Mouse (Mus musculus): ENCODE measurements around the gene Smad3. TPM values are rescaled to one million over a fixed set of nuclear protein-coding genes. Genes with fewer than 3 reads are reported as not detected.
A peak's percentile ranks its signal among the peaks of the same experiment; 100 is the strongest.

Smad3 gene
- total and polyA plus RNA-seq, 3 experiments = 12.4 to 18.4 (median 13.0) TPM

DNA sequence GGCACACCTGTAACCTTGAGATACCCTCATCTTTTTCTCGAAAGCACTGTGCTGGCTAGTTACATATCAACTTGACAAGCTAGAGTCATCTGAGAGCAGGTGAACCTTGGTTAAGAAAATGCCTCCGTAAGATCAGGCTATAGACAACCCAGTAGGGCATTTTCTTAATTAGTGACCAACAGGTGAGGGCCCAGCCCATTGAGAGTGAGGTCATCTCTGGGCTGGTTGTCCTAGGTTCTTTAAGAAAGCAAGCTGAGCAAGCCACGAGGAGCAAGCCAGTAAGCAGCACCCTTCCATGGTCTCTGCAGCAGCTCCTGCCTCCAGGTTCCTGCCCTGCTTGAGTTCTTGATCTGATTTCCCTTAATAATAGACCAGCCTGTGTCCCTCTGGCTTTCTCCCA, 97.1 kb downstream of the Smad3 start:
- no peak for DNase-seq
- TF ChIP-seq CTCF (IDR thresholded peaks at IDR 0.05) = no peak
- TF ChIP-seq EP300 (IDR thresholded peaks at IDR 0.05; ENCODE audit: insufficient read depth, low read depth, low read length) = no peak
- no peak for TF ChIP-seq POLR2A (IDR thresholded peaks at IDR 0.05; ENCODE audit: insufficient read depth, low read depth, low read length)
- intact Hi-C loops (cut with DNase I) = no loop called here
- Histone ChIP-seq H3K27me3 (ENCODE audit: control insufficient read depth, insufficient read depth, low read length) (no peaks in the 10 kb centered on the region), H3K4me1 (ENCODE audit: control insufficient read depth, insufficient read depth, low read length) (peaks cover 18% of the 10 kb centered on the region), H3K27ac (no peak overlapping the region), H3K9ac (ENCODE audit: low read depth, low read length) (no peak overlapping the region), H3K79me2 (replicated peaks; ENCODE audit: control insufficient read depth, insufficient read depth, low read length) (no peaks in the 10 kb centered on the region), H3K4me3 (no peak overlapping the region), H3K36me3 (ENCODE audit: control insufficient read depth, insufficient read depth, low read length) (no peaks in the 10 kb centered on the region)
- 91% methylated on average over 3 of the region's 3 CpGs for WGBS

DNA sequence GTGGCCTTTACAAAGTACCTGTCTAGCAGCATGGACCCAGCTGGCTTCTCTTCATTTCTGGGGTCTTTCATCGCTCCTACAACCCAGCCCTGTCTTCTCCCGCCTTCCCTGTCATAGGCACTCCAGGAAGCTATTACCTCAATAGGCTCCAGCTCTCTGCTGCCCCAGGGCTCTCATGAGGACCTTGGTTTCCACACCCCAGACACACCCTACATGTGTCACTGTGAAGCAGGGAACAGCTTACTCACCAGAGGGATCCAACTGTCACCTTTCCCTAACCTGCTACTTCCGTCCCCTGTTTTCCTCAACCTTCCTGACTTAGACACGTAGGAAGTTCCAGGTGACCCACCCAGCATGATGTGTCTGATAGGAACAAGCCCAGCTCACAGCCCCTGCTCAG, 97.7 kb downstream of the Smad3 start:
- intact Hi-C loops (cut with DNase I) = no loop called here
- Histone ChIP-seq H3K36me3 (ENCODE audit: control insufficient read depth, insufficient read depth, low read length) (no peaks in the 10 kb centered on the region), H3K79me2 (replicated peaks; ENCODE audit: control insufficient read depth, insufficient read depth, low read length) (no peaks in the 10 kb centered on the region), H3K9ac (ENCODE audit: low read depth, low read length) (no peak overlapping the region), H3K27me3 (ENCODE audit: control insufficient read depth, insufficient read depth, low read length) (no peaks in the 10 kb centered on the region), H3K4me1 (ENCODE audit: control insufficient read depth, insufficient read depth, low read length) (peaks cover 16% of the 10 kb centered on the region), H3K27ac (no peak overlapping the region), H3K4me3 (no peak overlapping the region)
- no peak for DNase-seq
- WGBS = 96% methylated on average over 4 of the region's 4 CpGs
- TF ChIP-seq EP300 (IDR thresholded peaks at IDR 0.05; ENCODE audit: insufficient read depth, low read depth, low read length) (no peak), POLR2A (IDR thresholded peaks at IDR 0.05; ENCODE audit: insufficient read depth, low read depth, low read length) (no peak), CTCF (IDR thresholded peaks at IDR 0.05) (no peak)

GRCm38 (mm10) chr9:63658970-63659371, 98.8 kb downstream of the Smad3 start:
- Histone ChIP-seq H3K4me1 (ENCODE audit: control insufficient read depth, insufficient read depth, low read length) (peaks cover 14% of the 10 kb centered on the region), H3K27me3 (ENCODE audit: control insufficient read depth, insufficient read depth, low read length) (no peaks in the 10 kb centered on the region), H3K79me2 (replicated peaks; ENCODE audit: control insufficient read depth, insufficient read depth, low read length) (no peaks in the 10 kb centered on the region), H3K27ac (no peak overlapping the region), H3K4me3 (no peak overlapping the region), H3K9ac (ENCODE audit: low read depth, low read length) (no peak overlapping the region), H3K36me3 (ENCODE audit: control insufficient read depth, insufficient read depth, low read length) (no peaks in the 10 kb centered on the region)
- intact Hi-C loops (cut with DNase I) = no loop called here
- 73% methylated on average over 5 of the region's 5 CpGs for WGBS
- peak in 1 of 2 experiments; percentile 57 for DNase-seq
- no peak for TF ChIP-seq CTCF (IDR thresholded peaks at IDR 0.05)
- TF ChIP-seq POLR2A (IDR thresholded peaks at IDR 0.05; ENCODE audit: insufficient read depth, low read depth, low read length) = no peak
- no peak for TF ChIP-seq EP300 (IDR thresholded peaks at IDR 0.05; ENCODE audit: insufficient read depth, low read depth, low read length)

- WGBS = 82% methylated on average over 9 of the region's 9 CpGs
- TF ChIP-seq CTCF (IDR thresholded peaks at IDR 0.05) (no peak), POLR2A (IDR thresholded peaks at IDR 0.05; ENCODE audit: insufficient read depth, low read depth, low read length) (no peak), EP300 (IDR thresholded peaks at IDR 0.05; ENCODE audit: insufficient read depth, low read depth, low read length) (no peak)
- Histone ChIP-seq H3K27me3 (ENCODE audit: control insufficient read depth, insufficient read depth, low read length) (no peaks in the 10 kb centered on the region), H3K27ac (no peak overlapping the region), H3K4me1 (ENCODE audit: control insufficient read depth, insufficient read depth, low read length) (peaks cover 14% of the 10 kb centered on the region), H3K36me3 (ENCODE audit: control insufficient read depth, insufficient read depth, low read length) (no peaks in the 10 kb centered on the region), H3K4me3 (no peak overlapping the region), H3K79me2 (replicated peaks; ENCODE audit: control insufficient read depth, insufficient read depth, low read length) (no peaks in the 10 kb centered on the region), H3K9ac (ENCODE audit: low read depth, low read length) (no peak overlapping the region)
- no peak for DNase-seq
- intact Hi-C loops (cut with DNase I) = no loop called here
These were observed 99.4 kb downstream of the Smad3 start for GRCm38 (mm10) chr9:63658436-63658835.

DNA sequence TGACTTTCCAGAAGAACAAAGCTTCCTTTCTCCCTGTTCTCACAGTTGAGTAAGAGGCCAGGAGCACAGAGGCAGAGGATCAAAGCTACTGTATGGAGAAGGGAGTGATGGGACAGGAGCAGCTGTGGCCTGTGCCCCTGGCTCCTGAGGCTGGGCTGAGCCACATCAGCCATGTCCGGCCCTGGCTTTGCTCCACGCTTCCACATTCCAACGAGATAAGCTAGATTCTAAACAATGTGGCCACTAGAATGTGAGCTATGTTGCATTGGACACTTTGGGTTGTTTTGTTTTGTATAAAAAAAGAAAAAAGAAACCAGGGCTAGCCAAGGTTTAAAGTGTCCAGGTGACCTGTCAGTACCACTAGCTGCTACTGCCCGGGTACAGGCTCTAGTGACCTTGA, 100.6 kb downstream of the Smad3 start:
- Histone ChIP-seq H3K36me3 (ENCODE audit: control insufficient read depth, insufficient read depth, low read length) (no peaks in the 10 kb centered on the region), H3K4me3 (no peak overlapping the region), H3K27me3 (ENCODE audit: control insufficient read depth, insufficient read depth, low read length) (no peaks in the 10 kb centered on the region), H3K79me2 (replicated peaks; ENCODE audit: control insufficient read depth, insufficient read depth, low read length) (no peaks in the 10 kb centered on the region), H3K27ac (peak overlapping the region; percentile 17; the same call in 1 of the 2 replicates), H3K4me1 (ENCODE audit: control insufficient read depth, insufficient read depth, low read length) (peaks cover 15% of the 10 kb centered on the region), H3K9ac (ENCODE audit: low read depth, low read length) (no peak overlapping the region)
- no peak for TF ChIP-seq EP300 (IDR thresholded peaks at IDR 0.05; ENCODE audit: insufficient read depth, low read depth, low read length)
- TF ChIP-seq CTCF (IDR thresholded peaks at IDR 0.05) = no peak
- TF ChIP-seq POLR2A (IDR thresholded peaks at IDR 0.05; ENCODE audit: insufficient read depth, low read depth, low read length) = no peak
- intact Hi-C loops (cut with DNase I) = no loop called here
- 18% methylated on average over 4 of the region's 4 CpGs for WGBS
- peak; percentile 39 to 53 for DNase-seq

GRCm38 (mm10) chr9:63655092-63655491, 102.7 kb downstream of the Smad3 start:
- TF ChIP-seq CTCF (IDR thresholded peaks at IDR 0.05) = no peak
- TF ChIP-seq POLR2A (IDR thresholded peaks at IDR 0.05; ENCODE audit: insufficient read depth, low read depth, low read length) = no peak
- no peak for TF ChIP-seq EP300 (IDR thresholded peaks at IDR 0.05; ENCODE audit: insufficient read depth, low read depth, low read length)
- H3K79me2 ChIP-seq (replicated peaks; ENCODE audit: control insufficient read depth, insufficient read depth, low read length) = no peaks in the 10 kb centered on the region
- DNase-seq = no peak
- WGBS = 86% methylated on average over 1 of the region's 1 CpGs
- no peaks in the 10 kb centered on the region for H3K27me3 ChIP-seq (ENCODE audit: control insufficient read depth, insufficient read depth, low read length)
- no peak overlapping the region for H3K27ac ChIP-seq
- H3K4me3 ChIP-seq = no peak overlapping the region
- peaks cover 18% of the 10 kb centered on the region for H3K4me1 ChIP-seq (ENCODE audit: control insufficient read depth, insufficient read depth, low read length)
- H3K36me3 ChIP-seq (ENCODE audit: control insufficient read depth, insufficient read depth, low read length) = no peaks in the 10 kb centered on the region
- no peak overlapping the region for H3K9ac ChIP-seq (ENCODE audit: low read depth, low read length)
- intact Hi-C loops (cut with DNase I) = no loop called here

All from heart, adult 2 months (tissue).